Mouse (Mus musculus) brain, embryonic 18.5 days (tissue): ENCODE measurements around the gene Gkap1.

Experiments
- DNase-seq: peaks from one replicate; pipeline ENCODE4 v3.0.0-alpha.2; 2012; ENCODE audit warnings: low read depth, low spot score

Gene Gkap1

GRCm38 (mm10) chr13:58201343-58201742 is 74.2 kb downstream of the Gkap1 start:
- DNase-seq, result no peak

- DNase-seq, result no peak
Measured at GRCm38 (mm10) chr13:58197981-58198640, 77.4 kb downstream of the Gkap1 start.

- DNase-seq, result no peak
Measured at GRCm38 (mm10) chr13:58197211-58197610, 78.3 kb downstream of the Gkap1 start.

GRCm38 (mm10) chr13:58194908-58195307 is 80.6 kb downstream of the Gkap1 start:
- DNase-seq, result no peak

GRCm38 (mm10) chr13:58193221-58193620 is 82.3 kb downstream of the Gkap1 start:
- no peak for DNase-seq

GRCm38 (mm10) chr13:58192146-58192545 is 83.4 kb downstream of the Gkap1 start:
- no peak for DNase-seq

- DNase-seq, result no peak
Measured at GRCm38 (mm10) chr13:58191516-58191915, 84.0 kb downstream of the Gkap1 start.

GRCm38 (mm10) chr13:58189473-58189872 is 86.0 kb downstream of the Gkap1 start:
- DNase-seq, result no peak

GRCm38 (mm10) chr13:58188412-58188811 is 87.1 kb downstream of the Gkap1 start:
- DNase-seq, result peak; percentile 22

GRCm38 (mm10) chr13:58187751-58188150 is 87.7 kb downstream of the Gkap1 start:
- DNase-seq, result no peak

- no peak for DNase-seq
Measured at GRCm38 (mm10) chr13:58186281-58186680, 89.2 kb downstream of the Gkap1 start.

- no peak for DNase-seq
Measured at GRCm38 (mm10) chr13:58184111-58184510, 91.4 kb downstream of the Gkap1 start.
